Mouse (Mus musculus): ENCODE data around the gene Syn2. TPM values are rescaled to one million over a fixed set of nuclear protein-coding genes. Genes with fewer than 3 reads are reported as not detected.

Gene Syn2
- polyA plus RNA-seq, 1 experiment from 2014 or later = 61.3 TPM

DNA sequence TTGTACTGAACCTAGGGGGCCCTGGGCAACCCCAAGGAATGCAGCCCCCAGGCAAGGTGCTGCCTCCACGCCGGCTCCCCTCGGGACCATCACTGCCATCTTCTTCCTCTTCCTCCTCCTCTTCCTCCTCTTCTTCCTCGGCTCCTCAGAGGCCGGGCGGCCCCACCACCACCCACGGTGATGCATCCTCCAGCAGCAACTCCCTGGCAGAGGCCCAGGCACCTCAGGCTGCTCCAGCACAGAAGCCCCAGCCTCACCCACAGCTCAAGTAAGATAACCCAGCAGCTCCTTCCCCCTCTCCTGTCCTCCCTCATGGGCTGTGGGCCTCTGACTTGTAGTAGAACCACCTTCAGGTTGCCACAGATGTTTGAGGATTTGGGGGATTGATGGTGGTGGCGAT lies 143.4 kb downstream of the Syn2 start:
- H3K27ac ChIP-seq (replicated peaks) = no peak overlapping the region
- peaks cover 9% of the 10 kb centered on the region; the same call in 1 of the 2 replicates for H3K36me3 ChIP-seq
- no peaks in the 10 kb centered on the region for H3K27me3 ChIP-seq
- WGBS = 81% methylated on average over 8 of the region's 8 CpGs
- no peak overlapping the region for H3K9ac ChIP-seq
- no peak overlapping the region for H3K4me3 ChIP-seq
- no peak overlapping the region for H3K4me2 ChIP-seq
- H3K9me3 ChIP-seq = no peaks in the 10 kb centered on the region
- no peak for ATAC-seq (ENCODE audit: low FRiP score, low read depth)
- no peaks in the 10 kb centered on the region for H3K4me1 ChIP-seq (replicated peaks)

DNA sequence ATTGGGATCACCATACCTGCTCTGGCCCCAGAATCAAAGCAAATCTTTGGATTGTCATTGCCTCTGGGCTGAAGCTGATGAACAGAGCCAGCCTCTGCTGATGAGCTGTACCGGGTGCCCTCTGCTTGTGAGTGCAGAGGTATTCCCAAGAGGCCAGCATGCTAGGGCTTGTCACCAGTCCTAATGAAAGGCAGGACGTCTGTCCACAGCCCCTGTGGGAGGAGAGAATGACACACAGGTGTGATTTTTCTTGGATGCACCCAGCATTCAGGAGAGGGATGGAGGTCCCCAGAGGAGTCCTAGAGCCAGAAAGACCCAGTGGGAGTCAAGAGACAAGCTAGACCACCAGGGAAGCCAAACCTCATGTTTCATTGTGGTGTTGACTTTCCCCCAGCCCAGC lies 144.9 kb downstream of the Syn2 start:
- no peak overlapping the region for H3K9ac ChIP-seq
- peaks cover 3% of the 10 kb centered on the region; the same call in 1 of the 2 replicates for H3K36me3 ChIP-seq
- H3K4me2 ChIP-seq = no peak overlapping the region
- H3K9me3 ChIP-seq = no peaks in the 10 kb centered on the region
- no peaks in the 10 kb centered on the region for H3K4me1 ChIP-seq (replicated peaks)
- H3K27ac ChIP-seq (replicated peaks) = no peak overlapping the region
- no peak for ATAC-seq (ENCODE audit: low FRiP score, low read depth)
- WGBS = 74% methylated on average over 2 of the region's 2 CpGs
- no peak overlapping the region for H3K4me3 ChIP-seq
- no peaks in the 10 kb centered on the region for H3K27me3 ChIP-seq

DNA sequence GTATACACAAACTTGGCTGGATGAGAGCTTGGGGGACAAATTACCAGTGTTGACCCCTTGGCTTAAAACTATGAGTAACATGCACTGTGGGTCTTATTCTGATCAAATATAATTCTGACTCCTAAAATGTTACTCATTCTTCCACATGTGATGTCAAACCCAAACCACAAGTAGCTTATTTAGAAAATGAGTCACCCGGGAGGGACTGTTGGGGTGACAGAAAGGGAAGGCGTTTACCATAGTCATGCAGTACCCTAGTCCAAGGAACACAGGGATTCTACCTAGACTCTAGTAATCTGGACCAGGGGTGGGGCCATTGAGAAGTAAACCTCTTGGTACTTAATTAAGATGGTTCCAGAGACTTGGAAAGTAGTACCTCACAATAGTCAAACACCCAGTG lies 149.5 kb downstream of the Syn2 start:
- Histone ChIP-seq H3K27me3 (no peaks in the 10 kb centered on the region), H3K4me2 (no peak overlapping the region), H3K36me3 (peaks cover 3% of the 10 kb centered on the region; the same call in 1 of the 2 replicates), H3K4me1 (replicated peaks) (no peaks in the 10 kb centered on the region), H3K9ac (no peak overlapping the region), H3K27ac (replicated peaks) (no peak overlapping the region), H3K9me3 (no peaks in the 10 kb centered on the region), H3K4me3 (no peak overlapping the region)
- 94% methylated on average over 2 of the region's 2 CpGs for WGBS
- no peak for ATAC-seq (ENCODE audit: low FRiP score, low read depth)

DNA sequence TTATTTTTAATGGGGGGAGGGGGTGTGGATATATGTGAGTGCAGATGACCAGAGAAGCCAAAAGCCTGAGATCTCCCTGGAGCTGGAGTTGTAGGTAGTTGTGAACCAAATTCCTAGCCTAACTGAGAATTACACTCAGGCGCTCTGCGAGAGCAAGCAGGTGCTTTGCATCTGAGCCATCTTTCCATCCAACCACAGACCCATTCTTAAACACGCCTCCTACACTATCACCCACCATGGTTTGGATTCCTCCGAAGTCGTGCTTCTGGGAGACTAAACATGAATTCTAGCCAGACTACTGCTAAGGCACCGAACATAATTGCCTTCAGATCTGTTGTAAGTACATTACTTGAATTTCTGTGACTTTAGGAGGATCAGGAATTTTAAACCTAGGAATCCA lies 151.7 kb downstream of the Syn2 start:
- no peak for ATAC-seq (ENCODE audit: low FRiP score, low read depth)
- Histone ChIP-seq H3K9ac (no peak overlapping the region), H3K4me3 (no peak overlapping the region), H3K27ac (replicated peaks) (no peak overlapping the region), H3K27me3 (no peaks in the 10 kb centered on the region), H3K4me1 (replicated peaks) (no peaks in the 10 kb centered on the region), H3K4me2 (no peak overlapping the region), H3K36me3 (peaks cover 3% of the 10 kb centered on the region; the same call in 1 of the 2 replicates), H3K9me3 (no peaks in the 10 kb centered on the region)
- 88% methylated on average over 6 of the region's 6 CpGs for WGBS

DNA sequence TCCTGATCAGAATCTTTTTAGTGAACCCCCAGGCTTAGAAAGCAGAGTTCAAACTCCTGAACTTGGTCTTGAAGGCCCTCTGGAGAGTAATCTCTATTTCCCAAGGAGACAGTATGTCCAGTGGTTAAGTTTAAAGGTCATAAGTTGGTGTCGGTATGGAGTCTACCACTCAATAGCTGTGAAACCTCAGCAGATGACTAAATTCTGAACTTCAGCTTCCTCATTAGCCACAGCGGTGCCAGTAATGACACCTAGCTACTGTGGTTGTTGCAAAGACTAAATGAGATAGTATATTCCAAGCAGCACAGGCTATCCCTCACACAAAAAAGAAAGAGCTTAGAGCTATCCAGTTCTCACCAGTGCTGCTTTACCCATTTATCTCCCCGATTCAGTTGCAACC lies 153.5 kb downstream of the Syn2 start:
- Histone ChIP-seq H3K27me3 (no peaks in the 10 kb centered on the region), H3K36me3 (no peaks in the 10 kb centered on the region), H3K4me3 (no peak overlapping the region), H3K27ac (replicated peaks) (no peak overlapping the region), H3K4me2 (no peak overlapping the region), H3K9me3 (no peaks in the 10 kb centered on the region), H3K4me1 (replicated peaks) (no peaks in the 10 kb centered on the region), H3K9ac (no peak overlapping the region)
- 86% methylated on average over 3 of the region's 3 CpGs for WGBS
- no peak for ATAC-seq (ENCODE audit: low FRiP score, low read depth)

DNA sequence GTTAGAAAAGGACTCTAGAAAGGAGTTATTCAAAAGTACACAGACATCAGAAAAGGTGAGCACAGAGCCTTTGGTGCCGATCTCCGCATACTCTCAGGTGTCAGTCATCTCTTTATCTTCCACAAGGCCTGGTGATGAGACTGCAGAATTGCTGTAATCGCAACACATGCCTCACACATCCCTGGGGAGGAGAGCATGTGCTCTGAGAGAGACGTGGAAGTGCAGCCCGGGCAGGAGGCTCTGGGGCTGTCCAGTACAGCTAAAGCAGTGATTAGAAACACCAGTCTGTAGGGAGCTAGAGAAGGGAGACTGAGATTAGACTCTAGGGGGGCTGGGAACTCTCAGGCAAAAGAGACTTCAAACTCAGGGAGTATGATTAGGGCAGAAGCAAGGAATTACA lies 155.9 kb downstream of the Syn2 start:
- Histone ChIP-seq H3K27ac (replicated peaks) (no peak overlapping the region), H3K4me2 (no peak overlapping the region), H3K4me1 (replicated peaks) (no peaks in the 10 kb centered on the region), H3K36me3 (no peaks in the 10 kb centered on the region), H3K9ac (no peak overlapping the region), H3K9me3 (no peaks in the 10 kb centered on the region), H3K4me3 (no peak overlapping the region), H3K27me3 (no peaks in the 10 kb centered on the region)
- ATAC-seq (ENCODE audit: low FRiP score, low read depth) = no peak
- WGBS = 49% methylated on average over 5 of the region's 5 CpGs

DNA sequence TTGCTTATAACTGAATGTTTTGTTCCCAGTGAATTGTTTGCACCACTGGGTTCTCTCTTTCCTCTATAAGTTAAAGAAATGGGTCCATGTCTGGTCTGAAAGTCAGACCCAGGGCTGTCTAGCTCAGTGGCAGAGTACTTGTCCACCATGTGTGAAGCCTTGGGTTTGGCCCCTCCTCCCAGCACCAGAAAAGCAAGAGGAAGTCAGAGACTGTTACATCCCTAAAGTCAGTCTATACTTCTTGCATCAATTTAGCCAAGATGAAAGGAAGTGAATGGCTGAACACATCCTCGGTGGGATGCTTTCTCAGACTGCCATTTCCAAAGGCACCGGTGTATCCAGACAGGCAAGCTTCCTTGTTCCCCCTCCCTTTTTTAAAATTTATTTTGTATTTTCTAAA lies 156.4 kb downstream of the Syn2 start:
- WGBS = 80% methylated on average over 2 of the region's 2 CpGs
- no peaks in the 10 kb centered on the region for H3K27me3 ChIP-seq
- no peak overlapping the region for H3K4me2 ChIP-seq
- H3K4me3 ChIP-seq = no peak overlapping the region
- no peaks in the 10 kb centered on the region for H3K9me3 ChIP-seq
- no peak overlapping the region for H3K27ac ChIP-seq (replicated peaks)
- H3K4me1 ChIP-seq (replicated peaks) = no peaks in the 10 kb centered on the region
- no peaks in the 10 kb centered on the region for H3K36me3 ChIP-seq
- no peak for ATAC-seq (ENCODE audit: low FRiP score, low read depth)
- H3K9ac ChIP-seq = no peak overlapping the region

DNA sequence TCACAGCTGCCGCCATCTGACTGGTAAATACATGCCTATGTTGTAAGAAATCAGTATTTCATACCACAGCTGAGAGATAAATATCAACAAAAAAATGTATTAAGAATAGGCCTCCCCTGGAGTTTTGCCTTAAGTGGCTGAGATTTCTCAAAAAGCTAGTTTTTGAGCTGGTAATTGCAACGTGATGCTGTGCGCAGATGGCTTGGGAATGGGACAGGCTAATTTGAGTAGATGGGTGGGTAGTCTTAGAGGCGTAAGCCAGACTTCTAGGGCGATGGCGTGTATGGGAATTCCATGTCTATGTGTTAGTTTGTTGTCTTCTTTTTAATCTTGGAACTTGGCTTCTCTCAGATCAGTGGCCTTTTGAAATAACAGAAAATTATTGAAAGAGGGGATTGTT lies 157.1 kb downstream of the Syn2 start:
- 88% methylated on average over 6 of the region's 6 CpGs for WGBS
- no peak for ATAC-seq (ENCODE audit: low FRiP score, low read depth)
- Histone ChIP-seq H3K9me3 (no peaks in the 10 kb centered on the region), H3K36me3 (no peaks in the 10 kb centered on the region), H3K4me1 (replicated peaks) (no peaks in the 10 kb centered on the region), H3K4me2 (no peak overlapping the region), H3K27me3 (no peaks in the 10 kb centered on the region), H3K27ac (replicated peaks) (no peak overlapping the region), H3K4me3 (no peak overlapping the region), H3K9ac (no peak overlapping the region)

DNA sequence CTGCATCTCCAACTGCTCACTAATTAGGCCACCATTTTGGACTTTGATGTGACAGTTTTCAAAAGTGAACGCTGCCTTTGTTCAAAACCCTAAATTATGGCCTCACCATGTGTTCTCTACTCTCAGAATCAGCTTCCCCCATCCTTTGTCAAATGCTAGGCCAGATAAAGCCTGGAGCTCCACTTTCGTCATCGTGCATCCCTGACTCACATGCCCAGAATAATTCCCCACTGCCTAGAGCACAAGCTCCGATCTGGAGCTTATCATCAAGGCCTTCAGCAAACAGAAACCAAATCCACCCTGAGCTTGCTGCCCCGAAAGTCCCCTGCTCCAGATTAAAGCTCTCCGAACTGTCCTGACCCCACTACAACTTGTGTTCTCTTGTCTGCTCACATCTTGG lies 157.9 kb downstream of the Syn2 start:
- Histone ChIP-seq H3K4me1 (replicated peaks) (no peaks in the 10 kb centered on the region), H3K9me3 (no peaks in the 10 kb centered on the region), H3K27ac (replicated peaks) (no peak overlapping the region), H3K27me3 (no peaks in the 10 kb centered on the region), H3K4me3 (no peak overlapping the region), H3K36me3 (no peaks in the 10 kb centered on the region), H3K9ac (no peak overlapping the region), H3K4me2 (no peak overlapping the region)
- 79% methylated on average over 6 of the region's 6 CpGs for WGBS
- no peak for ATAC-seq (ENCODE audit: low FRiP score, low read depth)

DNA sequence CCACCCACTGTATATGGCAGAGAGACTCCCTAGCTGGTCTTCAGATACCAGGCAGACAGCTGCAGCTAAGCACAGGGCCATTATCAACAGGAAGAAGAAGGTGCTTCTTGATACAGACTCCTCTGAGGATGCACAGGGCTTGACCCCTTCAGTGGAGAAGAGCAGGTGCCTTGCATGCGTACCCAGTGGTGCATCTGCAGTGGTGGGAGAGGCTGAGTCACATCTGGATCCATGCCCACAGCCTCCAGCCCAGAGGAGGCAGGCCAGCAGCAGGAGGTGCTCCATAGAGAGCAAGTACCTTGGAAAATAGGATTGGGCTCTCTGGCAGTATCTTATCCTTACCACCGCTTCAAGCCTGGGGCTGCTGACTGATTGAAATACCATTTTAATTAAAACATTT lies 159.2 kb downstream of the Syn2 start:
- H3K4me1 ChIP-seq (replicated peaks) = no peaks in the 10 kb centered on the region
- WGBS = 77% methylated on average over 2 of the region's 2 CpGs
- H3K4me2 ChIP-seq = no peak overlapping the region
- H3K27me3 ChIP-seq = no peaks in the 10 kb centered on the region
- no peaks in the 10 kb centered on the region for H3K9me3 ChIP-seq
- no peaks in the 10 kb centered on the region for H3K36me3 ChIP-seq
- no peak overlapping the region for H3K4me3 ChIP-seq
- no peak for ATAC-seq (ENCODE audit: low FRiP score, low read depth)
- no peak overlapping the region for H3K27ac ChIP-seq (replicated peaks)
- no peak overlapping the region for H3K9ac ChIP-seq

GRCm38 (mm10) chr6:115307134-115307533 lies 172.4 kb downstream of the Syn2 start:
- WGBS = 80% methylated on average over 2 of the region's 2 CpGs
- no peak overlapping the region for H3K4me3 ChIP-seq
- H3K27me3 ChIP-seq = no peaks in the 10 kb centered on the region
- H3K36me3 ChIP-seq = no peaks in the 10 kb centered on the region
- H3K9ac ChIP-seq = no peak overlapping the region
- no peak overlapping the region for H3K27ac ChIP-seq (replicated peaks)
- no peak overlapping the region for H3K4me2 ChIP-seq
- H3K4me1 ChIP-seq (replicated peaks) = no peaks in the 10 kb centered on the region
- no peak for ATAC-seq (ENCODE audit: low FRiP score, low read depth)
- no peaks in the 10 kb centered on the region for H3K9me3 ChIP-seq

DNA sequence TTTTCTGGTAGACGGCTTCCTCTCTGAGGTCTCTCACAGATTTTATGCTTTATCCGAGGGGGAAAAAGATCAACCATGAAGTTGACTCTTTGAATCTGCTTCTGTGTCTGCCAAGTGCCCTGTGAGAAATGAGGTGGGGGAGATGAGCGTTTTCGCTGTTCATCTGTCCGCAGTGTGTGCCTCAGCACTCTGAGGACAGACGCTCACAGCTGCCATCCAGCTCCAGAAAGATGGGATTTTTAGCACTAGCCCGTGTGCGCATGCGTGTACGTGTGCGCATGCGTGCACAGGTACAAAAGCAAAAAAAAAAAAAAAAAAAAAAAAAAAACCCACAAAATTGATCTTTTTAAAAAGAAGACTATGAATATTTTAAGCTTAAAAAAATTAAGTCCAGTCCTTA lies 178.1 kb downstream of the Syn2 start:
- H3K4me1 ChIP-seq (replicated peaks) = peaks cover 3% of the 10 kb centered on the region; the same call in 1 of the 2 replicates
- ATAC-seq (ENCODE audit: low FRiP score, low read depth) = no peak
- 47% methylated on average over 12 of the region's 12 CpGs for WGBS
- H3K36me3 ChIP-seq = no peaks in the 10 kb centered on the region
- H3K9ac ChIP-seq = no peak overlapping the region
- H3K27me3 ChIP-seq = no peaks in the 10 kb centered on the region
- peak overlapping the region; percentile 24 for H3K4me3 ChIP-seq
- H3K27ac ChIP-seq (replicated peaks) = peak overlapping the region; percentile 65
- no peaks in the 10 kb centered on the region for H3K9me3 ChIP-seq
- peak overlapping the region; percentile 31 for H3K4me2 ChIP-seq

DNA sequence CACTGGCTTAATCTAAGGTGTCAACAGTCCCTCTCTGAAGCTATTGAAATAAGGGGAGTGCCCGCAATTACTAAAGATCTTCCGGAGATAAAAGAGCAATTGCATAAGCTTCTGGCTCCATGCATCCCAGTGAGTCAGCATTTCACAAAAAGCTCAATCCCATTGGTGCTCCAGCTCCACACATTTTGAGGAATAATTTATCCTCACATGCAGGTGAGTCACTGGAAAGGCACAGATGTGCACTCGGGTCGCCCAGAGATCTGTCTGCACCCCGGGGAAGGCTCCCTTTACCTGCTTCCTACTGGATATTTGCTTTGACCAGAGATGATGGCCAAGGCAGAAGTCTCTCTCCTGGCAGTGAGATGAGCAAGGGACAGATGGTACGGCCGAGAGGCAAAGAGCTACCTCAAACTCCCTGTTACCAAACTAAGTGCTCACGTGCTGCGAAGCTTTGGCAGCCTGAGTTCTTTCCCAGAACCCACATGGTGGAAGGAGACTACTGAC lies 178.6 kb downstream of the Syn2 start:
- peak overlapping the region; percentile 62 for H3K27ac ChIP-seq (replicated peaks)
- H3K4me1 ChIP-seq (replicated peaks) = peaks cover 3% of the 10 kb centered on the region; the same call in 1 of the 2 replicates
- no peak for ATAC-seq (ENCODE audit: low FRiP score, low read depth)
- no peaks in the 10 kb centered on the region for H3K27me3 ChIP-seq
- H3K9me3 ChIP-seq = no peaks in the 10 kb centered on the region
- WGBS = 71% methylated on average over 9 of the region's 9 CpGs
- no peaks in the 10 kb centered on the region for H3K36me3 ChIP-seq
- H3K4me2 ChIP-seq = peak overlapping the region; percentile 31
- no peak overlapping the region for H3K4me3 ChIP-seq
- H3K9ac ChIP-seq = no peak overlapping the region
